Mouse (Mus musculus) adrenal gland, adult 18-20 months (tissue): ENCODE measurements around the gene Lce3f. TPM values are rescaled to one million over a fixed set of nuclear protein-coding genes. Genes with fewer than 3 reads are reported as not detected.

Experiments
- DNase-seq, 2 experiments: peaks; one replicate each; pipeline ENCODE4 v3.0.0; 2021 to 2022; ENCODE audit warnings: low spot score in 2 of 2
- long read RNA-seq, 2 experiments: library from polyadenylated mRNA; stranded (forward); transcript quantifications; one replicate each; pipeline ENCODE4 v2.0.0; 2021
- total RNA-seq, 2 experiments: library from RNA; stranded (reverse); gene quantifications; 1 replicate in 1 of 2; 2 replicates in 1 of 2; pipeline ENCODE4 v1.2.3; 2021

The Lce3f gene
- total RNA-seq, result not detected
- long read RNA-seq, experiment 1, result 0 reads
- long read RNA-seq, experiment 2, result 0 reads

DNA sequence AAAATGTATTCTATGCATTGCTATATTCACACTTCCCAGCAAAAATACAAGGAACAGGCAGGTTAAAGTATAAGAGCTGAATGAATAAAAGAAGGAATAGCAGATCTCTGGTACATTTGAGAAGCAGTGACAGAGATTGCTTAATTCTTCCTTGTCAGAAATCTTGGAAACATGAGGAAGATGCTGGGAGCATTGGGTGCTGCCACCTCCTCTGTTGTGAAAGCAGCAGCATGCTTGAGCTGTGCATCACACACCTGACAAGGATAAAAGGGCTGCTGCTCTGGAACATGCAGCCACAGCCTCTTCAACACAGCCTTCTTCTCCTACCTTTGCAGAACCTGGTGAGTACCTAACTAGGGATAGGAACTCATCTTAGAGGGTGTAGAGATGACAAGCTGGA is at the start of gene Lce3f:
TSS of gene Lce3f (plus strand) at position 301 of the 400 bp plus-strand sequence.
- DNase-seq, result no peak

DNA sequence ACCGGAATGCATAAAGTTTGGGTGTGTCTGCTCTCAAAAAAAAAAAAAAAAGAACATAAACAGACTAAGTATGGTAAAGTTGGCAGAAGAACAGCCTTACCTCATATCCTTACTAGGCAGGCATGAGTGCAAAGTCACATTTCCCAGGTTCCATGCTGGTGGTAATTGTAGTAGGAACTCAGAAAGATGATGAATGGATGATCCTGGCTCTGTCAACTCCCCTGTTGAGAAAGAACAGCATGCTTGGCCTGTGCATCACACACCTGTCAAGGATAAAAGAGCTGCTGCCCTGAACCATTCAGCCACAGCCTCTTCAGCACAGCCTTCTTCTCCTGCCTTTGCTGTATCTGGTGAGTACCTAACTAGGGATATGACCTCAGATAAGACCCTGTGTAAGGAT is 47.8 kb upstream of the Lce3f start, which contains the start of gene Lce3c:
TSS of gene Lce3c (plus strand) at position 301 of the 400 bp plus-strand sequence.
- DNase-seq, result no peak

DNA sequence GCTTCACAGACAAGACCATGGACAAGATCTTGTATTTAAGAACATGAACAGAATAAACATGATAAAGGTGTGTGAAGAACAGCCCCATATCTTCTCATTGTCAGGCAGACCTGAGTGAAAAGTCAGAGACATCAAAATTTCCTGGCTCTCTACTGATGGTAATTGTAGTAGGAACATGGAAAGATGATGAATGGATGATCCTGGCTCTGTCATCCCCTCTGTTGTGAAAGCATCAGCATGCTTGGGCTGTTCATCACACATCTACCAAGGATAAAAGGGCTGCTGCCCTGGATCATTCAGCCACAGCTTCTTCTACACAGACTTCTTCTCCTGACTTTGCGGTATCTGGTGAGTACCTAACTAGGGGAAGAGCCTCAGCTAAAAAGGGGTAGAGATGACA is 34.9 kb upstream of the Lce3f start, which contains the start of gene Lce3d:
TSS of gene Lce3d (plus strand) at position 301 of the 400 bp plus-strand sequence.
- no peak for DNase-seq

DNA sequence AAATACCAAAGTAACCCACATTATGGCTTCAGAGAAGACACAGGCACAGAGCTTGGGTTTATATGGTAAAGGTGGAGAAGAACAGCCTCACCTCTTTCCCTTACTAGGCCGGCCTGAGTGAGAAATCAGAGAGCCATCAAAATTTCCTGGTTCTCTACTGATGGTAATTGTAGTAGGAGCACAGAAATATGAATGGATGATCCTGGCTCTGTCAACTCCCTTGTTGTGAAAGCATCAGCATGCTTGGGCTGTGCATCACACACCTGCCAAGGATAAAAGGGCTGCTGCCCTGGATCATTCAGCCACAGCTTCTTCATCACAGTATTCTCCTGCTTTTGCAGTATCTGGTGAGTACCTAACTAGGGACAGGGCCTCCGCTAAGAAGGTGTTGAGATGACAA is 25.3 kb upstream of the Lce3f start, which contains the start of gene Lce3e:
TSS of gene Lce3e (plus strand) at position 301 of the 400 bp plus-strand sequence.
- DNase-seq, result no peak

DNA sequence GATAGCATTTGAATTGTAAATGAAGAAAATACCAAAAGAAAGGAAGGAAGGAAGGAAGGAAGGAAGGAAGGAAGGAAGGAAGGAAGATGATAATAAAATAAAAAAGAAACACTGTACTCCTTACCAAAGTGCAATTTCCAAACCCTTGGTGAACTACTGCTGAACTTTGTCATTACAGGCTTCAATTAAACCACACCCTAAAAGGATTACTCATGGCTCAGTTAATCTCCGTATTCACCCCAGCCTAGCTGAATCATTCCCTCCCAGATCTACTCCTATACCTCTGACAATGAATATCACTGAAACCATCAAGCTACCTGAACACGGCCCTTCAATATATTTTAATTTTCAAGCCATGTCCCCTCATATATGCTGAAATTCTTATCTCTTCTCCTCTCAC is 13.5 kb upstream of the Lce3f start:
- no peak for DNase-seq

DNA sequence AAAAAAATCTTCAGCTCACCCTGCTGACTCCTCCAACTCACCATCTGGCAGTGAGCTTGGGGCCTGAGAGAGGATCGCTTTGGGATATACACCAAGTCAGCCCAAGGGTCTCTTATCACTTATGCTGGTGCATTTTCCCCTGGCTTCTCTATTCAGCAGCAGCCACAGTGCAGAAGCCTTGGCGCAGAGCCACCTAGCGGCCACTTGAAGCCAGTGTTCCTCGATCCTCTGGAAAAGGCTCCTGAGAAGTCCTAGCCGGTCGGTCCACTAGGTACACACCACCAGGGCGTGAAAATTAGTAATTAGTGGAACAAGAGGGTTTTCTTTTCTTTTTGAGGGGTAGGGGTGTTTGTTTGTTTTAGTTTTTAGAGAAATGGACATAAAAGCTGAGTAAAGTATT is 6.7 kb downstream of the Lce3f start:
- DNase-seq, result peak; percentile 34 to 57

DNA sequence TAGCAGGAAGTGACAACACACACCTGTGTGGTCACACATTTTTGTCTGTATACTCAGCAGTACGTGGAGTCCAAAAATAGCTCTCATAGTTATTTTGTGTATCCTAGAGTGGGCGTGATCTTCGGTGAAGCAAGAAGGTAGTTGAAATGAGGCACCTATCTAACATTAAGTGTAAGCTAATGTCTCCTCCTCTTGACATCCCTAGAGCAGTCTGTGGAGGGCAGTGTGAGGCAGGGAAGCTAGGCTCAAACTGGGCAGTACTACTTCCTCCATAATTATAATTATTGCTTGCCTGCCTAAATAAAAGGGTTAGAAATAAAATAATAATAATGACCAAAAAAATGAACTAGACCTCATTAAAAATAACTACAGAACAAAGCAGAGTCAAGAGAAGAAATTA is 8.6 kb downstream of the Lce3f start:
- no peak for DNase-seq

DNA sequence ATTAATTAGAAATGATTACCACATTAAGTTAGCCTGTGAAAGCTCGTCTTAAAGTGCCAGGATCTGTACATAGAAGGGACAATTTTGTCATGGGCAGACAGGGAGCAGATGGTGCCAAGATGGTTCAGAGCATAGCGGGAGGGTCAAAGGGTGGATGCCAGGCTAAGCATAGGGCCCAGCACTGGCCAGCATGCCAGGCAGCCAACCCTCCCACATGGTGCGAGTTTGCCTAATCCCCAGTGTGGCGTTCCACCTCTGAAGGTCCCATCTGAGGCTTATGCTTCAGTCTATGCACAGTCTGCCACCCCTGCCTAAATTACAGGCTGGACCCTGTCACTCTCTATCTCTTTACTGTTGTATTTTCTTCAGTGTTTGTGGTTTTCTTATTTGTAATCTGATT is 10.8 kb downstream of the Lce3f start:
- no peak for DNase-seq

DNA sequence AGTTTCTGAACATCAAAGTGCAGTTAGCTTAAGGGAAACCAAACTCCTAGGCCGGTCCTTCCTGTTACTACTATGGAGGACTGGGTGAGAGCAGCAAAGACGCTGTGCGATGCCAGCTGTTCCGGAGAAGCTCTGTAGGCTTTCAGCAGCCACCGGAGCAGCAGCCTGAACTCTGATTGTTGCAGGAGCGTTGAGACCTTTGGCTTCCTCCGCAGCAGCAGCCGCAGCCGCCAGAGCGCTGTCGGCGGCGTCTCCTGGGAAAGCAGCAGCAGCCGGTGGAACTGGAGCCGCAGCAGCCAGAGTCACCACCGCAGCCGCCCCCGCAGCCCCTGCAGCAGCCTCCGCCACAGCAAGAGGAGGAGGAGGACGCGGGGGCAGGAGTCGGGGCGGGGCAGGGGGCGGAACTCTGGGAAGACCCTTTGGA is 22.4 kb downstream of the Lce3f start:
- peak in 1 of 2 experiments; percentile 25 for DNase-seq

DNA sequence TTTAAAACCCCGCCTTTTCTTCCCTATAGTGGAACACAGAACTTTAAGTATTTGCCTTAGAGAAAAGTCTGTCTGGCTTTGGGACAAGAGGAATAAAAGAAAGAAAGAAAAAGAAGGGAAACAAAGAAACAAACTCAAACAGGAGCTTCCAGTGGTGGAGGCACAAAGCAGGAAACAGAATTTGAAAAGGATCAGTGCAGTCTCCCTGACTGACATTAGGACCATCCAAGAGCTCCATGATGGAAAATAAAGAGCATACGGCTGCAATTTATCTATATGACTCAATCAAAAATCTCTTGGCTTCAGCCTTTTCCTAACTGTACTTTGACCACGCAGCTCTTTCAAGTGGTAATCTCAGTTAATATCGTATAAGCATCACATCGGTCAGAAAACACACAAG is 22.8 kb downstream of the Lce3f start:
- DNase-seq, result no peak

DNA sequence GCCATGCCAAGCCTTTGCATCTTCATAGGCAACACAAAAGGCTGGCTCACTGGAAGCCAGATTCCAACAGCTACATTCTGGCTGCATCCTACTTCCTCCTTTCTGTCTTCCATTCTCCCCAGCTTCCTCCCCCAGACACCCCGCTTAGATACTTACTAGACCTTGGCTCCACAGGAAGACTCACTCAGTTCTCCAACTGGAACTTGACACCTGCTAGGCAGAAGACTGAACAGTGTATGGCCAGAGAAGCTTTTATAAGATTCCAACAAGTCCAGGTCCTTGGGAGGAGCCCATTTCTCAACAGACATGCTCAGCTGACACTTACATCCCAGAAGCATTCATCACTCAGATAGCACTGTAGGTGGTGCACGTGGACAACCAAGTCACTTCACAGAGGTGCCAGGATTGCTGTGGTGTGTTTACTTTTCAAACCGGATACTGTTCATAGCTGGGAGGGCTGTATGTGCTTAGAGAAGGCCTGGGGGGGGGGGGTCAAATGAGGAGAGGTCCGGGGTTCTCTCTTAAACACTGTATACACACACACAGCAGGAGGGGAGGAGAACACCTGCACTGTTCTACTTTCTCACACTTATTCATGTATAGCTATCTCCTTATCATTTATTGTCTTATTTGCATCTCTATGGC is 23.6 kb downstream of the Lce3f start, which contains the start of gene Crct1:
TSS of gene Crct1 (minus strand) at position 228 of the 645 bp plus-strand sequence.
- no peak for DNase-seq

DNA sequence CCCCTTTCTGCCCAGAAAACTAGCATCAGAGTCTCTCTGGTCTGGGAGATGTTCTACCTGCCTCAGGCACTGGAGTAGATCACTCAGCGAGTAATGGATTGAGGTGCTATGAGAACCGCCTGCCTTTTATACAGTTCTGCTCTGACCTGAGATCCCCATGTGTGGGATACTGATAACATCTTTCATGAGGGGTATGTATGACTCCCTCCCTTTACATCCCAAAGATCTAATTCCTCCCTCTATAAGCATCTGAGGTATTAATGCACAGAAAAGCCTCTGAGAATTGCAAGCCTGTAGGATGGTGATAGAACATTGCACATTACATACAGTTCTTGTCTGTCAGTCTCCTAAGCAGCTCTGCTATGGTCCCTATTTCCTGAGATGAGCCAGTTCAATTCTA is 26.9 kb downstream of the Lce3f start, which contains the start of gene Lce1m:
TSS of gene Lce1m (minus strand) at position 101 of the 400 bp plus-strand sequence.
- DNase-seq, result no peak

DNA sequence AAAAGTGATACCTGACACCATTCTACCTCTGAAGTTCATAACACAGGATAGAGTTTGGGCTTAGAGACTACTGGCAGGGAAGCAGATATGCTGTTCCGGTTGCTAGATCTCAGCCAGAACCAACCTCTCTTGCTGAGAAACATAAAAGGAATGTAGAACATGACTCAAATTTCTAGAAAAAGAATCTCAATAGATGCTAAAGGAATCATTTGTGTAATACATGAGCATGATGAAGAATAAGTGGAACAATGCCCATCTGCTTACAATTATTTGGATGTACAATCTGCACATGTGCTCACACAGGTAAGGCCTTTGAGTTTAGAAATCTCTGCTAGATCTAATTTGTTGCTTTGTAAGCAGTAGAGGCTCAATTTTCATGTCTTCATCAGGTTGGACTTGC is 29.1 kb downstream of the Lce3f start:
- no peak for DNase-seq

DNA sequence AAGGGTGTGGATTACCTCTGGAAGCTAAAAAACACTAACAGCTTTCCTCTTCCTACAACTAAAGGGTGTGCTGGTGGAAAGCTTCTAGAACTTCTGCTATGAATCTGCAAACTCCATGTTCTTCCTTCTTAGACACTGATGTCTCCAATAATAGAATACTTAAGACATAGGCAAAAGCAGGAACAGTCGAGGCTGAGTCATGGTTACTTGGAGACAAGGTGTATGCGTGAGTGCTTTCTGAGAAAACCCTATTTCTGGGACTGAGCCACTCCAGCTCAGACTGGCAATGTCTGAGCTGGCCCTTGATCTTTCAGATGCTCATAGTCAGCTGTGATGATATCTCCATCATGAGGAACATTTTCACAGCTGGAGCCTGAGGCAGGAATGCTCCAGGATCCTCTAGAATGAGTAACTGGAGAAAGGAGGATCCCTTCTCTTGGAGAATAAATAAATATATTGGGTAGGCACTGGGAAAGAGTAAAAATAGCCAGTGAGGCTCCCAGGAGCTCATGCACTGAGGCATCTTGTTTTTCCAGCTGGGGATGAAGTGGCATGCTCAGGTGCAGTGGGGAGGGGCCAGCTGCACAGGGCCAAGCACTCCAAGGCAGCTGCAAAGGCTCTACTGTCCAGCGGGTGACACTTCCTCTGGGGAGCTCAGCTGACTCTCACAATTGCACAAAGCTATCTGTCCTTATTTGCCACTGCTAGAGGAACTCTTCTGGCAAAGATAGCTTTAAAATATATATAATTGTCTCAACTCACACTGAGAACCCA is 31.6 kb downstream of the Lce3f start:
- DNase-seq, result no peak

DNA sequence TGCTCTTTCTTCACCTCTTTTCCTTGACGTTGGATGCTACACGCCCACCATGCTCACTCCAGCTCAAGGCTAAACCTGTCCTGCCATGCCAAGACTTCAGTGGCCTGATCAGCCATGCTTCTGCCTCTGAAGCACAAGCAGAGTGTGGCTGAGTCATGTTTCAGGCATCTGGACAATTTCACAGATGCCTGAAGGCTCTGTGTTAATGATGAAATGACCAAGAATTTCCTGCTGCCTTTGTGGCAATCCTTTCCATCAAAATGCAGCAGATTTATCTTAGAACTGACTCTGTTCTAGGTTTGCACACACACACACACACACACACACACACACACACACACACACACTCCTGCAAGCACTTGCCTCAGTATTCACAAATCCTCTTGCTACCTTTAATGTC is 33.5 kb downstream of the Lce3f start:
- no peak for DNase-seq

DNA sequence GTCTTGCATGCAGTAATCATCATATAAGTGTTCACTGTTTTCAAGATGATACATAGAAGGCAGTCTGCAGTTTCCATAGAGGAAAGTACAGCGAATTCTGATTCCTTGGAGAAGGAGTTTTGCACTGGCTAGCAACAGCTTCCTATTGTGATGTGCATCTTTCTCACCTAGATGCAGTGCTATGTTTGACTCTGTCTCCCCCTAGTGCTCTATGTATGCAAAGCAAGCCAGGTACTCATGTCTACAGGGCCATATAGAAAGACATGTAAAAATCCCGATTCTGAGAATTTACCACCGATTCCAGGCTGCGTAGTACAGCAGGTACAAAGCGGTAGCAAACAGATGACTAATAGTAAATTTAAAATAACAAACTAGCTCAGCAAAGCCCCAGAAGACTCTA is 39.4 kb downstream of the Lce3f start:
- no peak for DNase-seq

Other genes with a start within 250 kb of the Lce3f start
- gene Lce1g, start 239.9 kb upstream of the Lce3f start, total RNA-seq, result not detected
- not detected for gene Lce1h, start 227.2 kb upstream of the Lce3f start, total RNA-seq
- gene Lce1i, start 213.3 kb upstream of the Lce3f start, total RNA-seq, result not detected
- not detected for gene Lce1j, start 201.7 kb upstream of the Lce3f start, total RNA-seq
- gene Lce1k, start 184.3 kb upstream of the Lce3f start, total RNA-seq, result not detected
- not detected for gene Kprp, start 165.0 kb upstream of the Lce3f start, total RNA-seq
- gene Lce1l, start 140.9 kb upstream of the Lce3f start, total RNA-seq, result not detected
- not detected for gene 2310050C09Rik, start 122.0 kb upstream of the Lce3f start, total RNA-seq
- gene Lce3a, start 66.0 kb upstream of the Lce3f start, total RNA-seq, result not detected
- gene Lce3b, start 59.2 kb upstream of the Lce3f start, total RNA-seq, result not detected
- not detected for gene Lce3c, start 47.7 kb upstream of the Lce3f start, total RNA-seq
- not detected for gene Lce3d, start 34.8 kb upstream of the Lce3f start, total RNA-seq
- not detected for gene Lce3e, start 25.2 kb upstream of the Lce3f start, total RNA-seq
- gene Crct1, start 23.5 kb downstream of the Lce3f start, total RNA-seq, result not detected
- not detected for gene Lce1m, start 26.8 kb downstream of the Lce3f start, total RNA-seq
- not detected for gene Gm4858, start 76.6 kb downstream of the Lce3f start, total RNA-seq
- not detected for gene Crnn, start 152.6 kb downstream of the Lce3f start, total RNA-seq
- not detected for gene Flg2, start 205.1 kb downstream of the Lce3f start, total RNA-seq